Mouse (Mus musculus) ES-E14 (cell line): Measurements from ENCODE around the gene Oxsr1. TPM values are rescaled to one million over a fixed set of nuclear protein-coding genes. Genes with fewer than 3 reads are reported as not detected.

Experiments used
- DNase-seq: peaks from one replicate; pipeline ENCODE4 v3.0.0-alpha.2; 2013; ENCODE audit warnings: low read depth, low spot score
- H3K27ac ChIP-seq: 2 replicates; pipeline ENCODE4 v1.5.1; 2012; ENCODE audit warnings: low read depth, mild to moderate bottlenecking, low read length, moderate library complexity, mixed read lengths; ENCODE audit not compliant: poor library complexity, insufficient read depth, severe bottlenecking
- H3K36me3 ChIP-seq: 2 replicates; pipeline ENCODE4 v1.6.1; 2012; ENCODE audit warnings: mild to moderate bottlenecking, low read length, moderate library complexity, mixed read lengths; ENCODE audit not compliant: control insufficient read depth, poor library complexity, insufficient read depth, severe bottlenecking
- H3K4me1 ChIP-seq, 2 experiments: fragments of 150-350 bp in 1 of 2; sonication (generic) in 1 of 2; 2 replicates each; pipeline ENCODE4 v1.6.1; 2012; ENCODE audit warnings: low read length in 2 of 2, mild to moderate bottlenecking in 1 of 2, mixed read lengths in 1 of 2; ENCODE audit not compliant: control insufficient read depth in 2 of 2, insufficient read depth in 2 of 2, poor library complexity in 1 of 2
- H3K4me3 ChIP-seq, 2 experiments: fragments of 150-350 bp in 1 of 2; sonication (generic) in 1 of 2; 2 replicates each; pipeline ENCODE4 v1.5.1; 2012; ENCODE audit warnings: low read length in 2 of 2, low read depth in 1 of 2, mild to moderate bottlenecking in 1 of 2, mixed read lengths in 1 of 2; ENCODE audit not compliant: insufficient read depth in 1 of 2, poor library complexity in 1 of 2, severe bottlenecking in 1 of 2
- H3K9ac ChIP-seq: 2 replicates; pipeline ENCODE4 v1.6.1; 2012; ENCODE audit warnings: low read depth, mild to moderate bottlenecking, low read length, mixed read lengths; ENCODE audit not compliant: poor library complexity, insufficient read depth, severe bottlenecking
- H3K9me3 ChIP-seq: fragments of 150-350 bp; sonication (generic); 2 replicates; pipeline ENCODE4 v1.6.1; 2012; ENCODE audit warnings: low read depth, mild to moderate bottlenecking, low read length; ENCODE audit not compliant: control insufficient read depth, insufficient read depth
- CHD2 ChIP-seq: IDR thresholded peaks from 2 replicates; pipeline ENCODE4 v1.6.1; 2014; ENCODE audit warnings: mild to moderate bottlenecking, low read depth, low read length, inconsistent platforms
- HCFC1 ChIP-seq: IDR thresholded peaks from 2 replicates; pipeline ENCODE4 v1.6.1; 2012; ENCODE audit warnings: low read length, inconsistent platforms, borderline replicate concordance; ENCODE audit not compliant: insufficient read depth
- MAFK ChIP-seq: IDR thresholded peaks from 2 replicates; pipeline ENCODE4 v1.6.1; 2014; ENCODE audit warnings: mild to moderate bottlenecking, low read depth, low read length, inconsistent platforms; ENCODE audit not compliant: insufficient read depth
- ZC3H11A ChIP-seq: IDR thresholded peaks from 2 replicates; pipeline ENCODE4 v1.6.1; 2012; ENCODE audit warnings: low read depth, mild to moderate bottlenecking, inconsistent platforms, low read length, borderline replicate concordance
- ZNF384 ChIP-seq: IDR thresholded peaks from 2 replicates; pipeline ENCODE4 v1.6.1; 2012; ENCODE audit warnings: low read depth, low read length, inconsistent platforms
- in situ Hi-C, 2 experiments: fragments of 600-800 bp; cut with MboI; formaldehyde crosslinking; loops; one replicate each; pipeline ENCODE4 v1.15.1; 2025; ENCODE audit warnings: low sequenced_read_pairs in 2 of 2, inconsistent platforms in 1 of 2; ENCODE audit not compliant: unreplicated experiment in 2 of 2
- total RNA-seq: library from RNA; depleted of rRNA; stranded (reverse); fragments of 300-350 nt; gene quantifications from 2 replicates; pipeline ENCODE4 v1.2.3, GENCODE M21; 2012

The Oxsr1 gene
- total RNA-seq, 1 experiment, result 52.1 TPM

GRCm38 (mm10) chr9:119340909-119341816 lies 18.9 kb upstream of the Oxsr1 start, which contains the start of gene Myd88:
TSS of gene Myd88 (minus strand) at chr9:119341411.
- Histone ChIP-seq H3K4me1 (peaks cover 3 to 14% of the 10 kb centered on the region in 2 experiments; a peak in 2 of 4 replicates), H3K9ac (peak within 1 kb of the TSS; percentile 84), H3K36me3 (peaks cover 17% of the 10 kb centered on the region; the same call in 1 of the 2 replicates), H3K27ac (peak within 1 kb of the TSS; percentile 68), H3K9me3 (no peaks in the 10 kb centered on the region), H3K4me3 (peak within 1 kb of the TSS; percentile 78 to 81)
- TF ChIP-seq HCFC1 (no peak), ZNF384 (no peak), CHD2 (no peak), ZC3H11A (no peak), MAFK (no peak)
- in situ Hi-C loops, result no loop called here
- peak; percentile 98 for DNase-seq

GRCm38 (mm10) chr9:119340212-119340580 lies 18.0 kb upstream of the Oxsr1 start:
- Histone ChIP-seq H3K9ac (peak overlapping the region; percentile 78), H3K9me3 (no peaks in the 10 kb centered on the region), H3K27ac (no peak overlapping the region), H3K36me3 (peaks cover 16% of the 10 kb centered on the region; the same call in 1 of the 2 replicates), H3K4me1 (peaks cover 3 to 14% of the 10 kb centered on the region in 2 experiments; a peak in 2 of 4 replicates), H3K4me3 (peak overlapping the region; percentile 68 to 81)
- DNase-seq, result no peak
- in situ Hi-C loops, result no loop called here
- TF ChIP-seq ZNF384, result no peak
- TF ChIP-seq CHD2, result no peak
- TF ChIP-seq HCFC1, result no peak
- no peak for TF ChIP-seq ZC3H11A
- TF ChIP-seq MAFK, result no peak

- no peaks in the 10 kb centered on the region for H3K9me3 ChIP-seq
- H3K9ac ChIP-seq, result peak within 1 kb of the TSS; percentile 78
- TF ChIP-seq HCFC1 (no peak), MAFK (no peak), ZNF384 (no peak), CHD2 (no peak), ZC3H11A (no peak)
- no peak for DNase-seq
- H3K27ac ChIP-seq, result 0 out of 2 replicates have a peak within 1 kb of the TSS, but pooled peaks have one; percentile 68
- peak within 1 kb of the TSS; percentile 68 to 81 for H3K4me3 ChIP-seq
- in situ Hi-C loops, result no loop called here
- H3K4me1 ChIP-seq, result peaks cover 3 to 14% of the 10 kb centered on the region in 2 experiments; a peak in 2 of 4 replicates
- H3K36me3 ChIP-seq, result peaks cover 13% of the 10 kb centered on the region; the same call in 1 of the 2 replicates
These were observed 17.5 kb upstream of the Oxsr1 start, which contains the start of gene Acaa1a for GRCm38 (mm10) chr9:119339558-119340211. TSS of gene Acaa1a (plus strand) at chr9:119339676.

GRCm38 (mm10) chr9:119339106-119339505 lies 16.9 kb upstream of the Oxsr1 start:
- peak overlapping the region; percentile 78; the same call in 1 of the 2 replicates for H3K9ac ChIP-seq
- no peaks in the 10 kb centered on the region for H3K9me3 ChIP-seq
- peaks cover 9% of the 10 kb centered on the region; the same call in 1 of the 2 replicates for H3K36me3 ChIP-seq
- DNase-seq, result no peak
- peaks cover 3 to 17% of the 10 kb centered on the region in 2 experiments; a peak in 2 of 4 replicates for H3K4me1 ChIP-seq
- 0 out of 2 replicates have a peak overlapping the region, but pooled peaks have one; percentile 5 for H3K27ac ChIP-seq
- peak overlapping the region; percentile 68 to 81 for H3K4me3 ChIP-seq
- TF ChIP-seq CHD2, result no peak
- TF ChIP-seq HCFC1, result no peak
- TF ChIP-seq ZC3H11A, result no peak
- no peak for TF ChIP-seq ZNF384
- TF ChIP-seq MAFK, result no peak
- in situ Hi-C loops, result no loop called here
